Mouse (Mus musculus) MEL (cell line): ENCODE data around the gene Stn1. TPM values are rescaled to one million over a fixed set of nuclear protein-coding genes. Genes with fewer than 3 reads are reported as not detected.
"Not testable (repeated sequence)": the region's sequence is repeated elsewhere in the genome, so short reads cannot be mapped to it uniquely, and the experiment has no call there.

Experiments
- DNase-seq: peaks from one replicate; pipeline ENCODE4 v3.0.0; 2011; ENCODE audit warnings: low read depth, low spot score
- H3K27ac ChIP-seq: 2 replicates; pipeline ENCODE4 v1.5.1; 2012; ENCODE audit warnings: low read depth, mild to moderate bottlenecking, control low read depth, low read length, moderate library complexity; ENCODE audit not compliant: control insufficient read depth
- H3K27me3 ChIP-seq, 2 experiments: fragments of 150-350 bp in 1 of 2; sonication (generic) in 1 of 2; 2 replicates each; pipeline ENCODE4 v1.6.1; 2012; ENCODE audit warnings: low read length in 2 of 2, mild to moderate bottlenecking in 2 of 2, improper control_type of control experiment in 1 of 2, moderate library complexity in 1 of 2; ENCODE audit not compliant: insufficient read depth in 2 of 2, control insufficient read depth in 1 of 2
- H3K36me3 ChIP-seq, 2 experiments: 2 replicates each; pipeline ENCODE4 v1.6.1; 2012 to 2014; ENCODE audit warnings: low read length in 2 of 2, improper control_type of control experiment in 1 of 2, inconsistent platforms in 1 of 2, mild to moderate bottlenecking in 1 of 2; ENCODE audit not compliant: insufficient read depth in 2 of 2, control insufficient read depth in 1 of 2
- H3K4me1 ChIP-seq, 2 experiments: fragments of 150-350 bp in 1 of 2; sonication (generic) in 1 of 2; 2 replicates each; pipeline ENCODE4 v1.6.1; 2012; ENCODE audit warnings: low read length in 2 of 2, improper control_type of control experiment in 1 of 2, mild to moderate bottlenecking in 1 of 2; ENCODE audit not compliant: insufficient read depth in 2 of 2, control insufficient read depth in 1 of 2
- H3K4me3 ChIP-seq, 2 experiments: fragments of 150-350 bp in 1 of 2; sonication (generic) in 1 of 2; 2 replicates each; pipeline ENCODE4 v1.5.1; 2012; ENCODE audit warnings: low read depth in 2 of 2, low read length in 2 of 2, mild to moderate bottlenecking in 2 of 2, moderate library complexity in 2 of 2, control low read depth in 1 of 2, improper control_type of control experiment in 1 of 2; ENCODE audit not compliant: control insufficient read depth in 1 of 2, insufficient read depth in 1 of 2
- H3K79me2 ChIP-seq: 2 replicates; pipeline ENCODE4 v1.6.1; 2012; ENCODE audit warnings: mild to moderate bottlenecking, low read length, moderate library complexity; ENCODE audit not compliant: control insufficient read depth, poor library complexity, insufficient read depth
- H3K9ac ChIP-seq: 2 replicates; pipeline ENCODE4 v1.6.1; 2012; ENCODE audit warnings: low read depth, mild to moderate bottlenecking, control low read depth, low read length, moderate library complexity; ENCODE audit not compliant: control insufficient read depth, poor library complexity, severe bottlenecking
- H3K9me3 ChIP-seq: fragments of 150-350 bp; sonication (generic); replicated peaks from 2 replicates; pipeline ENCODE4 v1.6.1; 2012; ENCODE audit warnings: mild to moderate bottlenecking, low read length, improper control_type of control experiment, moderate library complexity; ENCODE audit not compliant: insufficient read depth
- CHD2 ChIP-seq: IDR thresholded peaks from 2 replicates; pipeline ENCODE4 v1.6.1; 2011; ENCODE audit warnings: low read length, improper control_type of control experiment
- CTCF ChIP-seq, 3 experiments: IDR thresholded peaks in 2 of 3; conservative IDR thresholded peaks in 1 of 3; 2 replicates each; pipeline ENCODE4 v1.5.1; 2011 to 2012; ENCODE audit warnings: low read length in 3 of 3, low read depth in 2 of 3, mild to moderate bottlenecking in 2 of 3, improper control_type of control experiment in 1 of 3, inconsistent platforms in 1 of 3, mixed read lengths in 1 of 3, moderate library complexity in 1 of 3; ENCODE audit not compliant: control insufficient read depth in 1 of 3, insufficient read depth in 1 of 3, poor library complexity in 1 of 3, severe bottlenecking in 1 of 3
- E2F4 ChIP-seq: IDR thresholded peaks from 2 replicates; pipeline ENCODE4 v1.6.1; 2011; ENCODE audit warnings: low read depth, low read length, improper control_type of control experiment, borderline replicate concordance
- ELF1 ChIP-seq: IDR thresholded peaks from 2 replicates; pipeline ENCODE4 v1.6.1; 2014; ENCODE audit warnings: low read depth, mild to moderate bottlenecking, inconsistent platforms, low read length, improper control_type of control experiment, moderate library complexity
- EP300 ChIP-seq, 2 experiments: IDR thresholded peaks; 2 replicates each; pipeline ENCODE4 v1.6.1; 2011; ENCODE audit warnings: improper control_type of control experiment in 2 of 2, low read length in 2 of 2, low read depth in 1 of 2, mild to moderate bottlenecking in 1 of 2
- ETS1 ChIP-seq: IDR thresholded peaks from 2 replicates; pipeline ENCODE4 v1.6.1; 2012; ENCODE audit warnings: low read depth, mild to moderate bottlenecking, inconsistent platforms, low read length, improper control_type of control experiment, moderate library complexity
- GABPA ChIP-seq: IDR thresholded peaks from 2 replicates; pipeline ENCODE4 v1.6.1; 2012; ENCODE audit warnings: low read depth, mild to moderate bottlenecking, inconsistent platforms, low read length, improper control_type of control experiment, moderate library complexity
- GATA1 ChIP-seq: IDR thresholded peaks from 2 replicates; pipeline ENCODE4 v1.6.1; 2011; ENCODE audit warnings: low read depth, low read length, improper control_type of control experiment
- HCFC1 ChIP-seq: IDR thresholded peaks from 2 replicates; pipeline ENCODE4 v1.6.1; 2012; ENCODE audit warnings: low read depth, mild to moderate bottlenecking, inconsistent platforms, low read length, improper control_type of control experiment, moderate library complexity
- KAT2A ChIP-seq: conservative IDR thresholded peaks from 2 replicates; pipeline ENCODE4 v1.6.1; 2012; ENCODE audit warnings: low read depth, low read length, improper control_type of control experiment, inconsistent platforms
- MAFK ChIP-seq: IDR thresholded peaks from 2 replicates; pipeline ENCODE4 v1.6.1; 2011; ENCODE audit warnings: low read depth, mild to moderate bottlenecking, low read length, improper control_type of control experiment, borderline replicate concordance
- MAX ChIP-seq: IDR thresholded peaks from 2 replicates; pipeline ENCODE4 v1.6.1; 2011; ENCODE audit warnings: low read length, improper control_type of control experiment
- MAZ ChIP-seq: IDR thresholded peaks from 2 replicates; pipeline ENCODE4 v1.6.1; 2012; ENCODE audit warnings: low read depth, mild to moderate bottlenecking, inconsistent platforms, low read length, improper control_type of control experiment
- MXI1 ChIP-seq: IDR thresholded peaks from 2 replicates; pipeline ENCODE4 v1.6.1; 2011; ENCODE audit warnings: mild to moderate bottlenecking, low read depth, low read length, improper control_type of control experiment
- MYB ChIP-seq: IDR thresholded peaks from 2 replicates; pipeline ENCODE4 v1.6.1; 2011; ENCODE audit warnings: mild to moderate bottlenecking, low read depth, low read length, improper control_type of control experiment
- NRF1 ChIP-seq: IDR thresholded peaks from 2 replicates; pipeline ENCODE4 v1.6.1; 2014; ENCODE audit warnings: low read depth, mild to moderate bottlenecking, inconsistent platforms, low read length, improper control_type of control experiment, moderate library complexity; ENCODE audit not compliant: poor library complexity, insufficient read depth, severe bottlenecking
- POLR2A ChIP-seq, 2 experiments: IDR thresholded peaks; 2 replicates each; pipeline ENCODE4 v1.6.1; 2011 to 2012; ENCODE audit warnings: low read length in 2 of 2, mild to moderate bottlenecking in 2 of 2, control low read depth in 1 of 2, improper control_type of control experiment in 1 of 2, low read depth in 1 of 2, moderate library complexity in 1 of 2; ENCODE audit not compliant: control insufficient read depth in 1 of 2, insufficient read depth in 1 of 2, poor library complexity in 1 of 2
- POLR2AphosphoS2 ChIP-seq: IDR thresholded peaks from 2 replicates; pipeline ENCODE4 v1.6.1; 2011; ENCODE audit warnings: low read length, improper control_type of control experiment
- POLR2AphosphoS5 ChIP-seq: IDR thresholded peaks from 2 replicates; pipeline ENCODE4 v1.6.1; 2012; ENCODE audit warnings: low read depth, borderline replicate concordance, mild to moderate bottlenecking, inconsistent platforms, low read length, moderate library complexity, mixed read lengths
- SIN3A ChIP-seq: IDR thresholded peaks from 2 replicates; pipeline ENCODE4 v1.6.1; 2012; ENCODE audit warnings: low read length, improper control_type of control experiment, inconsistent platforms
- TAL1 ChIP-seq: IDR thresholded peaks from 2 replicates; pipeline ENCODE4 v1.6.1; 2012; ENCODE audit warnings: mild to moderate bottlenecking, inconsistent platforms, low read length, moderate library complexity, mixed read lengths
- TCF12 ChIP-seq: IDR thresholded peaks from 2 replicates; pipeline ENCODE4 v1.6.1; 2014; ENCODE audit warnings: low read depth, mild to moderate bottlenecking, inconsistent platforms, low read length, improper control_type of control experiment, moderate library complexity
- UBTF ChIP-seq: IDR thresholded peaks from 2 replicates; pipeline ENCODE4 v1.6.1; 2012; ENCODE audit warnings: low read depth, mild to moderate bottlenecking, inconsistent platforms, low read length, improper control_type of control experiment, moderate library complexity, borderline replicate concordance; ENCODE audit not compliant: insufficient read depth
- USF1 ChIP-seq: IDR thresholded peaks from 2 replicates; pipeline ENCODE4 v1.6.1; 2014; ENCODE audit warnings: low read depth, mild to moderate bottlenecking, inconsistent platforms, low read length, improper control_type of control experiment, moderate library complexity
- ZKSCAN1 ChIP-seq: IDR thresholded peaks from 2 replicates; pipeline ENCODE4 v1.6.1; 2012; ENCODE audit warnings: low read depth, mild to moderate bottlenecking, inconsistent platforms, low read length, improper control_type of control experiment, moderate library complexity
- ZMIZ1 ChIP-seq: IDR thresholded peaks from 2 replicates; pipeline ENCODE4 v1.6.1; 2012; ENCODE audit warnings: low read depth, mild to moderate bottlenecking, inconsistent platforms, low read length, improper control_type of control experiment, moderate library complexity
- ZNF384 ChIP-seq: IDR thresholded peaks from 2 replicates; pipeline ENCODE4 v1.6.1; 2012; ENCODE audit warnings: low read depth, mild to moderate bottlenecking, inconsistent platforms, low read length, improper control_type of control experiment
- polyA plus RNA-seq, 2 experiments: library from polyadenylated mRNA; stranded (reverse) in 1 of 2; unstranded in 1 of 2; fragments of >175 nt in 1 of 2; fragments of >200 nt in 1 of 2; gene quantifications; 2 replicates each; pipeline versions ENCODE4 v1.2.1 to v1.2.4; 2012; ENCODE audit warnings: low replicate concordance in 2 of 2, low read depth in 1 of 2; ENCODE audit not compliant: insufficient read length in 2 of 2, insufficient read depth in 1 of 2, missing spikeins in 1 of 2
- total RNA-seq: library from RNA; depleted of rRNA; stranded (reverse); fragments of 300-350 nt; gene quantifications from 2 replicates; pipeline ENCODE4 v1.2.3, GENCODE M21; 2012

Stn1 gene
- total and polyA plus RNA-seq, 3 experiments = 9.7 to 13.6 TPM; not detected in 1

GRCm38 (mm10) chr19:47578581-47579224 lies 41.4 kb upstream of the Stn1 start:
- H3K27ac ChIP-seq = peak overlapping the region; percentile 77
- H3K9ac ChIP-seq = peak overlapping the region; percentile 76
- H3K36me3 ChIP-seq = peaks cover 0 to 19% of the 10 kb centered on the region in 2 experiments; a peak in 3 of 4 replicates
- no peaks in the 10 kb centered on the region for H3K9me3 ChIP-seq
- H3K27me3 ChIP-seq = no peaks in the 10 kb centered on the region
- H3K4me1 ChIP-seq = peaks cover 5 to 9% of the 10 kb centered on the region in 2 experiments; a peak in 3 of 4 replicates
- H3K4me3 ChIP-seq = peak overlapping the region; percentile 60 to 61
- TF ChIP-seq POLR2A (IDR thresholded peaks at IDR 0.05; ENCODE audit: control insufficient read depth in 1 of 2, insufficient read depth in 1 of 2, low read depth in 1 of 2, low read length in 2 of 2, poor library complexity in 1 of 2) (no peak), MYB (peak; percentile 44; the same call in 1 of the 2 replicates), ELF1 (no peak), ZKSCAN1 (no peak), KAT2A (no peak), CTCF (IDR thresholded peaks at IDR 0.05 in 2 of 3, conservative IDR thresholded peaks at IDR 0.05 in 1 of 3; ENCODE audit: control insufficient read depth in 1 of 3, insufficient read depth in 1 of 3, low read depth in 2 of 3, low read length in 3 of 3, poor library complexity in 1 of 3, severe bottlenecking in 1 of 3) (no peak), MAZ (0 out of 2 replicates have a peak, but pooled peaks have one; percentile 14), USF1 (no peak), MAFK (no peak), UBTF (no peak), CHD2 (no peak), TCF12 (peak; percentile 46; the same call in 1 of the 2 replicates), HCFC1 (0 out of 2 replicates have a peak, but pooled peaks have one; percentile 5), ETS1 (peak; percentile 40; the same call in 1 of the 2 replicates), EP300 (IDR thresholded peaks at IDR 0.05; ENCODE audit: low read depth in 1 of 2, low read length in 2 of 2) (peak in 1 of 2 experiments; percentile 32; a peak in 2 of 4 replicates), ZNF384 (peak; percentile 78)
- DNase-seq = no peak
- H3K79me2 ChIP-seq = peaks cover 35% of the 10 kb centered on the region

- H3K9me3 ChIP-seq = no peaks in the 10 kb centered on the region
- TF ChIP-seq MYB (no peak), GABPA (no peak), POLR2AphosphoS2 (no peak), MAX (no peak), NRF1 (no peak), ZMIZ1 (no peak), ZKSCAN1 (no peak), USF1 (no peak), TAL1 (no peak), MXI1 (no peak), ETS1 (no peak), POLR2AphosphoS5 (no peak), SIN3A (no peak), GATA1 (no peak), E2F4 (no peak)
- TF ChIP-seq, all 39 proteins: peak for 0
Measured at GRCm38 (mm10) chr19:47573718-47574117, 36.4 kb upstream of the Stn1 start.

GRCm38 (mm10) chr19:47571981-47572380 lies 34.7 kb upstream of the Stn1 start:
- H3K27ac ChIP-seq, H3K27me3 ChIP-seq, H3K4me1 ChIP-seq, H3K9ac ChIP-seq, DNase-seq, H3K36me3 ChIP-seq, H3K9me3 ChIP-seq, H3K79me2 ChIP-seq, H3K4me3 ChIP-seq: not testable (repeated sequence)

More at GRCm38 (mm10) chr19:47573718-47574117, 36.4 kb upstream of the Stn1 start:
- Histone ChIP-seq H3K4me1 (peaks cover 2 to 5% of the 10 kb centered on the region in 2 experiments; a peak in 2 of 4 replicates), H3K27me3 (no peaks in the 10 kb centered on the region), H3K79me2 (no peaks in the 10 kb centered on the region), H3K9ac (no peak overlapping the region), H3K4me3 (no peak overlapping the region), H3K27ac (no peak overlapping the region), H3K36me3 (peaks cover 0 to 4% of the 10 kb centered on the region in 2 experiments; a peak in 2 of 4 replicates)
- no peak for DNase-seq
